Mouse (Mus musculus) spleen, adult 2 months (tissue): ENCODE data around the gene Tm4sf19. TPM values are rescaled to one million over a fixed set of nuclear protein-coding genes. Genes with fewer than 3 reads are reported as not detected.

Source experiments
- DNase-seq, 2 experiments: peaks; one replicate each; pipeline versions ENCODE4 v3.0.0 to v3.0.0-alpha.2; 2012 to 2021; ENCODE audit warnings: low spot score in 2 of 2, low read depth in 1 of 2
- H3K27ac ChIP-seq: fragments of 200-500 bp; 2 replicates; pipeline ENCODE4 v1.5.1; 2012; ENCODE audit warnings: low read length, inconsistent platforms; ENCODE audit not compliant: insufficient read depth
- H3K27me3 ChIP-seq: fragments of 200-500 bp; 2 replicates; pipeline ENCODE4 v1.6.1; 2012; ENCODE audit warnings: mild to moderate bottlenecking, moderate library complexity, low read length, inconsistent platforms; ENCODE audit not compliant: control insufficient read depth, insufficient read depth
- H3K36me3 ChIP-seq: fragments of 200-500 bp; 2 replicates; pipeline ENCODE4 v1.6.1; 2012; ENCODE audit warnings: mild to moderate bottlenecking, low read length, inconsistent platforms; ENCODE audit not compliant: control insufficient read depth, insufficient read depth
- H3K4me1 ChIP-seq: fragments of 200-500 bp; 2 replicates; pipeline ENCODE4 v1.6.1; 2011; ENCODE audit warnings: inconsistent platforms; ENCODE audit not compliant: control insufficient read depth, insufficient read depth, insufficient read length
- H3K4me3 ChIP-seq: fragments of 200-500 bp; 2 replicates; pipeline ENCODE4 v1.5.1; 2011; ENCODE audit warnings: mild to moderate bottlenecking, inconsistent platforms; ENCODE audit not compliant: insufficient read depth, insufficient read length; ENCODE audit errors: extremely low read depth
- CTCF ChIP-seq: fragments of 200-500 bp; IDR thresholded peaks from 2 replicates; pipeline ENCODE4 v1.5.1; 2011; ENCODE audit warnings: mild to moderate bottlenecking, inconsistent platforms; ENCODE audit not compliant: insufficient read depth, insufficient read length, insufficient replicate concordance; ENCODE audit errors: extremely low read depth
- POLR2A ChIP-seq: fragments of 200-500 bp; IDR thresholded peaks from 2 replicates; pipeline ENCODE4 v1.6.1; 2011; ENCODE audit warnings: low read depth, low read length, inconsistent platforms
- WGBS: fragments of 180-500 bp; shearing (Covaris S2); methylation state at CpG from one replicate; pipeline ENCODE4 v1.1.7; 2018; 5-methylcytosine and 5-hydroxymethylcytosine counted together
- polyA plus RNA-seq: library from polyadenylated mRNA; depleted of rRNA; stranded (reverse); fragments of >200 nt; gene quantifications from 2 replicates; pipeline ENCODE4 v1.2.3, GENCODE M21; 2012; rRNA removed

Tm4sf19 gene
- polyA plus RNA-seq, 1 experiment = 0.70 TPM

DNA sequence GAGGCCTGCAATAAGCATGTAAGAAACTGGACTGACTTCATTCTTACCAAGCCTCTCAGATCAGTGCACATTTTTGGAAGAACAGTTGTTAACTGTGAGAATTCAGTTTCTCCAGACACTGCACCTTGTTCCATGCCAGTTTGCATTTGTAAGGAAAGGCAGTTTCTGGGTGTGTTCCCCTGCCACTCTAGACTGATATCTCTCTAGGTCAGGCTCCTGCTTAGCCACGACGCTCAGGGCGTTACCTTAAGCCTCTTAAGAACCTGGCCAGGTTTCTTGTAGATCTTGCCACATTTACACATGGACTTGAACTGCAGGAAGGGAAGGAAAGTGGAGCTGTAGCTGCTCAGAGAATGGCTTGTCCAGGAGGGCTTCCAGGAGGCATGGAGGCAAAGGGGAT lies 49.4 kb downstream of the Tm4sf19 start:
- Histone ChIP-seq H3K27ac (no peak overlapping the region), H3K27me3 (no peaks in the 10 kb centered on the region), H3K36me3 (peaks cover 6% of the 10 kb centered on the region; the same call in 1 of the 2 replicates), H3K4me1 (no peaks in the 10 kb centered on the region; the same call in 1 of the 2 replicates), H3K4me3 (no peak overlapping the region)
- DNase-seq = no peak
- 82% methylated on average over 3 of the region's 3 CpGs for WGBS
- TF ChIP-seq POLR2A (no peak), CTCF (no peak)

DNA sequence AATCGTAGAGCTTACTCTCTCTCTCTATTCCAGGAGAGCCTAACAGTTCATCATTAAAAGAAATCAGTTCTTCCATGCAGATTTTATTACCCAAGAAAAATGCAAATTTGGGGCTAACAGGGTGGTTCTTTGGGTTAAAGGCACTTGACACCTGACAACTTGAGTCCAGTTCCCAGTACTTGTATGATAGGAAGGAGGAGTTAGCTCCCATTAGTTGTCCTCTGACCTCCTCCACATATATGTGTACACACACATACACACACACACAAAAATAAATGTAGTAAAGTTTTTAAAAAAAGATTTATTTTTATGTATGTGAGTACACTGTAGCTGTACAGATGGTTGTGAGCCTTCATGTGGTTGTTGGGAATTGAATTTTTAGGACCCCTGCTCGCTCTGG lies 49.8 kb downstream of the Tm4sf19 start:
- no peak for TF ChIP-seq CTCF
- no peak for TF ChIP-seq POLR2A
- Histone ChIP-seq H3K4me3 (no peak overlapping the region), H3K27me3 (no peaks in the 10 kb centered on the region), H3K36me3 (peaks cover 6% of the 10 kb centered on the region), H3K4me1 (no peaks in the 10 kb centered on the region), H3K27ac (no peak overlapping the region)
- WGBS = 90% methylated on average over 2 of the region's 2 CpGs
- DNase-seq = no peak

DNA sequence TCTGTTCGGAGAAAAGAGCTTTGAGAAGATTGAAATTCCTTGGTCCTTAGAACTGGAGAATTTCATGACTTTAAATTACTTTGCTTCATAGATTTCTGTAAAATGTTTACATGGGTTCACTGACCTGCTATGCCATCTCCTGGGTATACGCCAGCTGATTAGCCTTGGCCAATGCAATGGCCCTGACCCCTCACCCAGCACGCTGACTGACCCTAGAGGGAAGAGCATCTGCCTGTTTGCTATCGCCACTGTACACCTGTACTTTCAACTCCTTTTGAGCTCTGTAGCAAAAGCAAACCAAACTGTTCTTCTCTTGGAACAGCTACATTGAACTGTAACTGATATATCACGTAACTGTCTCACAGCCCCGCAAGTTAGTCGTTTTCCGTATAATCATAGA lies 52.8 kb downstream of the Tm4sf19 start:
- no peak overlapping the region for H3K27ac ChIP-seq

DNA sequence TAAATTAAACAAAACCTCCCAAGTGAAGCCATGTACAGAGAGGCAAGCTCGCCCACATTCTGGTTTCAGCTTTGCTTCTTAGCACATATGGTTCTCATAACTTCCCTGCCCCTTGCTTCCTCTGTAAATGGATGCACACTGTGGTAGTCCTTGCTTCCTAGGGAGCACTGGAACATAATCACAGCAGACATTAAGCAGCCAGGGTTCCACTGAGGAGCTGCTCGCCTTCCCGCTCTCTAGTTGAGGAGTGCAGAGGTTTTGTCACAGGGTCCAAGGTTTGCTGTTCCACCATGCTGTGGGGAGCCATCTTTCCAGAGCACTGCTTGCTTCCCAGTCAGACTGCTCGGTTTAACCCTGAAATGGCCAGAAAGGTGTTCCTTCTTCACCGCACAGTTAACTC lies 54.3 kb downstream of the Tm4sf19 start:
- Histone ChIP-seq H3K27ac (no peak overlapping the region), H3K36me3 (peaks cover 11% of the 10 kb centered on the region), H3K4me3 (no peak overlapping the region), H3K4me1 (no peaks in the 10 kb centered on the region), H3K27me3 (no peaks in the 10 kb centered on the region)
- no peak for TF ChIP-seq CTCF
- TF ChIP-seq POLR2A = no peak
- 96% methylated on average over 5 of the region's 5 CpGs for WGBS
- DNase-seq = no peak

More for the DNA sequence above, 52.8 kb downstream of the Tm4sf19 start:
- Histone ChIP-seq H3K27me3 (no peaks in the 10 kb centered on the region), H3K36me3 (peaks cover 11% of the 10 kb centered on the region), H3K4me1 (no peaks in the 10 kb centered on the region), H3K4me3 (no peak overlapping the region)
- no peak for DNase-seq
- TF ChIP-seq POLR2A = no peak
- TF ChIP-seq CTCF = no peak
- WGBS = 96% methylated on average over 8 of the region's 8 CpGs

DNA sequence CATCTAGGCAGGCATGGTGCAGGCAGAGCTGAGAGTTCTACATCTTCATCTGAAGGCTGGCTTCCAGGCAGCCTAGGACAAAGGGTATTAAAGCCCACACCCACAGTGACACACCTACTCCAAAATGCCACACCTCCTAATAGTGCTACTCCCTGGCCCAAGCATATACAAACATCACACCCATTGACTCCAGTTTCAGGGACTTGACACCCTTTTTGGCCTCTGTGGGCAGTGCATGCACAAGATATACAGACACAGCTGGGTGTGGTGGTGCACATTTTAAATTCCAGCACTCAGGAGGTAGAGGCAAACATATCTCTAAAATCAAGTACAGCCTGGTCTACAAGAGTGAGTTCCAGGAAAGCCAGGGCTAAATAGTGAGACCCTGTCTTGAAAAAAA lies 55.8 kb downstream of the Tm4sf19 start:
- peaks cover 11% of the 10 kb centered on the region for H3K36me3 ChIP-seq
- no peak for DNase-seq

DNA sequence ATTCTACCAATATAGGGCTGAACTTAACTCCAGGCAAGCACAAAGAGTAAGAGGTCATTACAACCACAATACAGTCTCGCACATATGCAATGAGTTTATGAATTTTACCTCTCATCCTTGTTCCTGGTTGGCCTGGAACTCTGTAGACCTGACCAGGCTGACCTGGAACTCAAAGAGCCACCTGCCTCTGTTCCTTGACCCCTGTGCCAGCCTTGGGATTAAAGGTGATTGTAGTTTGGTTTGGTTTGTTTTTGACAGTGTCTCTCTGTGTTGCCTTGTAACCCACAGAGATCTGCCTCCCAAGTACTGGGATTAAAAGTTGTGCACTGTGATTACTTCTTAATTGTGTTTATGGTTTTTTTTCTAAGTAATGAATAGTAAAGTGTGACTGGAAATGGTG lies 56.5 kb downstream of the Tm4sf19 start:
- H3K27ac ChIP-seq = no peak overlapping the region
- H3K4me1 ChIP-seq = no peaks in the 10 kb centered on the region
- no peaks in the 10 kb centered on the region for H3K27me3 ChIP-seq
- TF ChIP-seq POLR2A (no peak), CTCF (no peak)
- no peak overlapping the region for H3K4me3 ChIP-seq
- WGBS = 91% methylated on average over 1 of the region's 1 CpGs
- H3K36me3 ChIP-seq = peaks cover 9% of the 10 kb centered on the region
- DNase-seq = no peak

More for the DNA sequence above, 55.8 kb downstream of the Tm4sf19 start:
- H3K27me3 ChIP-seq = no peaks in the 10 kb centered on the region
- H3K4me3 ChIP-seq = no peak overlapping the region
- no peak for TF ChIP-seq CTCF
- no peak for TF ChIP-seq POLR2A
- no peaks in the 10 kb centered on the region for H3K4me1 ChIP-seq
- no peak overlapping the region for H3K27ac ChIP-seq

Other genes with a start within 250 kb of the Tm4sf19 start
- gene Nrros, start 234.9 kb upstream of the Tm4sf19 start, polyA plus RNA-seq = 105 and 133 TPM in 2 replicates
- gene Bex6, start 220.7 kb upstream of the Tm4sf19 start, polyA plus RNA-seq = 0.85 and 1.5 TPM in 2 replicates
- gene Fbxo45, start 153.3 kb upstream of the Tm4sf19 start, polyA plus RNA-seq = 2.8 and 3.1 TPM in 2 replicates
- 2.3 TPM in 2 replicates for gene Wdr53, start 153.3 kb upstream of the Tm4sf19 start, polyA plus RNA-seq
- gene Smco1, start 129.0 kb upstream of the Tm4sf19 start, polyA plus RNA-seq = not detected in 2 replicates
- gene Rnf168, start 123.0 kb upstream of the Tm4sf19 start, polyA plus RNA-seq = 5.6 and 7.1 TPM in 2 replicates
- gene Ubxn7, start 68.2 kb upstream of the Tm4sf19 start, polyA plus RNA-seq = 6.0 and 17.2 TPM in 2 replicates
- gene Tctex1d2, start 19.2 kb downstream of the Tm4sf19 start, polyA plus RNA-seq = 2.3 and 2.5 TPM in 2 replicates
- gene Pcyt1a, start 30.4 kb downstream of the Tm4sf19 start, polyA plus RNA-seq = 13.1 and 15.9 TPM in 2 replicates
- gene Slc51a, start 87.4 kb downstream of the Tm4sf19 start, polyA plus RNA-seq = not detected in 2 replicates
- not detected in 2 replicates for gene Zdhhc19, start 95.8 kb downstream of the Tm4sf19 start, polyA plus RNA-seq
- 9.4 and 11.9 TPM in 2 replicates for gene Tfrc, start 208.4 kb downstream of the Tm4sf19 start, polyA plus RNA-seq
- gene Tnk2, start 243.4 kb downstream of the Tm4sf19 start, polyA plus RNA-seq = 109 and 137 TPM in 2 replicates